Mouse (Mus musculus): ENCODE results near the gene Antxr1.

GRCm38 (mm10) chr6:87119066-87119837, 216.4 kb downstream of the Antxr1 start:
- TF ChIP-seq CTCF (IDR thresholded peaks at IDR 0.05; ENCODE audit: low read depth) (no peak), EP300 (optimal IDR thresholded peaks at IDR 0.05) (no peak)

All from stomach, postnatal 0 days (tissue).